Mouse (Mus musculus) adrenal gland, postnatal 4 days (tissue): ENCODE results near the gene Slc43a3. TPM values are rescaled to one million over a fixed set of nuclear protein-coding genes. Genes with fewer than 3 reads are reported as not detected.

Experiments
- DNase-seq, 2 experiments: peaks; one replicate each; pipeline ENCODE4 v3.0.0; 2021 to 2022; ENCODE audit warnings: low spot score in 2 of 2, mixed read lengths in 2 of 2
- total RNA-seq, 2 experiments: library from RNA; stranded (reverse); gene quantifications; 2 replicates each; pipeline ENCODE4 v1.2.3; 2021

Slc43a3 gene
- total RNA-seq, 2 experiments from 2014 or later: 66.4 to 68.4 TPM

DNA sequence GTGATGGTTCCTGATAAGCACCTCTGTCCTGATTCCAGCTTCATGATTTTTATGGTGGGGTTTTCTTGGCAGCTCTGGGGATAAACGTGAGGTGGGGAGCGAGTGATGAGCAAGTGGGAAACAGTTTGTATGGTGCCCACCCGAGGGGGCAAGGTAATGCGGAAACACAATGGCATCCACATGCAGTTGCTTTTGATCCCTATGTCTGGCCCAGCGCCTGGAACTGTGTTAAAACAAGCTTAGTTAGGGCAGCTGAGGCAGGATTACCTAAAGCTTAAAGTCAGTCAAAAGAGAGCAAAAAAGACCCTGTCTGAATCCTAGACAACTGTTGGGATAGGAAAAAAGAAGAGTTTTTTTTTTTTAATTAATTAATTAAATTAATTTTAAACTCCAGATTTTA is 1.3 kb upstream of the Slc43a3 start:
- no peak for DNase-seq

DNA sequence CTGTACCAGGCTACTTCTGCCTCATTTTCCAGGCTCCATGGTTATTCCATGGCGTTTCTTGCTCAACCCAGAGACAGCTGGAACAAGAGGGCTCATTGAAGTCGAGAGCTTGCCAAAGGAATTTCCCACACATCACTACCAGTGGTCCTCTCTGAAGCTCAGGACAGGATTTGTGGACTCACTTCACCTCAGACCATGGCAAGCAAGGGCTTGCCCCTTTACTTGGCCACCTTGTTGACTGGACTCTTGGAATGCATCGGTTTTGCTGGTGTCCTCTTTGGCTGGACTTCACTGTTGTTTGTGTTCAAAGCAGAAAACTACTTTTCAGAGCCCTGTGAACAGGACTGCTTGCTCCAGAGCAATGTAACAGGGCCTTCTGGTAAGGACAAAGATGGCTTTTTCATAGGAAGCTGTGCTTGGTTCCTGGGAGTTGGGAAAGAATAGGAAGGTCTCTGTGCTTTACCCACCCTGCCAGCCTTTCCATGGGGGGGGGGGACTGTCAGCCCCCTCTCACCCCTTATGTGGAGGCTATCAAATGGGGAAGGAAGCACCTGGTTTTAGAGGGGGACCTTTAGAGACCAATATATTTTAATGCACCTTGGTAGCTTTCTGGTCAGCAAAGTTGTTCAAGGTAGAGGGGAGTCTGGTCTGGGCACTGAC is 1.2 kb downstream of the Slc43a3 start:
- no peak for DNase-seq

DNA sequence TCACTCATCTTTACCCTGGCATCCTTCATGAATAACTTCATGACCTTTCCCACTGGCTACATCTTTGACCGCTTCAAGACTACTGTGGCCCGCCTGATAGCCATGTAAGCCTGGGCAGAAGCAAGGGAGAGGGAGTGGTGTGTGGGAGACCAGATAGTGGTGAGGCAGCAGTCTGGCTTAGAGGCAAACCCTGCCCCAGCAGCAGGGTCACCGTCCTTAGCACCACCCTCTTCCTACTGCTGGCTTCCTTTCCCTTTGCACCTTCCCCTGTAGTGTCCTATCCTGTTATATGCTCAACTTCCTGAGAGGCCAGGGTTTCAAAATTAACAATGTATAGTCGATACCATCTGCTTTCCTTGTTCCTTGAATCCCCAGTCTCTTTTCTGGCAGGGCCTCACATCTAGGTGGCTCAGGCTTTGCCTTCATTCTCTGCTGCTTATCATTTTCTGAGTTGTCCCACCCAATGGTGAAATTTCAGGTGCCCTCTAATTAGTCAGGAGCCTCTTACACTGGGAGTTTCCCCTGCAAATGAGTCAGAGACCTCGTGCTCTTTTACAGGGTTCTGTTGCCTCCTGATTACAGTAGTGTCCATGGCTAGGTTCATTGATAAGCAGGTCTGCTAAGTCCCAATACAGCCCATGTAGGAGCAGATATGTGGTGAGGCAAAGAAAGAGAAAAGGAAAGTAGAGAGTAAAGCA is 2.0 kb downstream of the Slc43a3 start:
- no peak for DNase-seq

DNA sequence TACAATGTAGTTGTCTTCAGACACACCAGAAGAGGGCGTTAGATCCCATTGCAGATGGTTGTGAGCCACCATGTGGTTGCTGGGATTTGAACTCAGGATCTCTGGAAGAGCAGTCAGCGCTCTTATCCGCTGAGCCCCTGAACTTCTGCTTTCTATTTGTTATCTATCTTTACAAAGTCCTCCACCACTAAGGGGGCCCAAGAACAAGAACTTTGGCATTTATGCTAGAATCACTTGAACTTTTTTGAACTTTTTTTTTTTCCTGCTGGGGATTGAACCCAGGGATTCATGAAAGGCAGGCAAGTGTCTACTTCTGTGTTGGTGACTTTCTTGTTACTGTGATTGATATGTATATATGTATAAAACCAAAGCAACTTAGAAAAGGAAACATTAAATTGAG is 2.9 kb downstream of the Slc43a3 start:
- DNase-seq: no peak

DNA sequence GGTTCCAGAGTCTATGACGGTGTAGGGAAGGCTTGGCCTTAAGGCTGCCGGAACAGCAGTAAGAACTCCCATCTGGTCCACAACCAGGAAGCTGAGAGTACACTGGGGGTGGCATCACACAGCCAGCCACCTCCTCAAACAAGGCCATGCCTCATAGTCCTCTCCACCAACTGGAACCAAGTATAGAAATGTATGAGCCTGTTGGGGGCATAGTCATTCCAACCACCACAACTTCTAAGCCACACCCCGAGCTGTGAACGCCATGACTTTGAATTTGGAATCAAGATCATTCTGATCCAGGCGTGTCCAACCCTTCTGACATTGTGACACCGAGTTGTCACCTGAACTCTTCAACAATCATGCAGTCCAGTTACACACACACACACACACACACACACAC is 3.3 kb downstream of the Slc43a3 start:
- DNase-seq: no peak

DNA sequence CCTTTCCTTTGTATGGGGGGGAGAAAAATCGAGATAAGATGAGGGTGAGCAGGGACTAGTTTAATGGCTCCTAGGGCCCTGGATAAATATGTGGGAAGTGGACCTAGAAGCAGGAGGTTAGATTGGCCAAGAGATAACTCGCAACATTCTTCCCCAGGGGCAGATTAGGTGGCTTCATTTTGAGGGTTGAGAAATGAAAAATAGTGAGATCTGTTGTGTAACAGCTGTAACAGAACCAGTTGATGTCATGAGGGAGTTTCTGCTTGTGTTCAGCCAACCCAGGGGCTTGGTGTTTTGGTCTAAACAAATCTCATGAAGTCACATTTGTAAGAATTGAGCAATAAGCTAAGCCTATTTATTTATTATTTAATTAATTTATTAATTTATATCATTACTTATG is 5.0 kb downstream of the Slc43a3 start:
- no peak for DNase-seq

DNA sequence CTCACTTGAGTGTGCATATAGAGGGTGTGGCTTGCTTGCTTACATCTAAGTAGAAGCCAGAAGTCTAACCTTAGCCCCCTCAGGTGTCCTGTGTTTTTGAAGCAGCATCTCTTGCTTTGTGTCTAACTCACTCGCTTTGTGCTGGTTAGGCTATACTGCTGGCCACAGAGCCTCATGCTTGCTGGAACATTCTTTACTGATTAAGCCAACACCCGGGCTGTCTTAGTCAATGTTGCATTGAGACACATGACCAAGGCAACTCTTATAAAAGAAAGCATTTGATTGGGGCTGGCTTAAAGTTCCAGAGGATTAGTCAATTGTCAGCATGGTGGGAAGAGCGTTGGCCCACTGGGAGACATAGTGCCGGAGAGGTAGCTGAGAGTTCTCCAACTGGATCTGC is 5.4 kb downstream of the Slc43a3 start:
- no peak for DNase-seq

DNA sequence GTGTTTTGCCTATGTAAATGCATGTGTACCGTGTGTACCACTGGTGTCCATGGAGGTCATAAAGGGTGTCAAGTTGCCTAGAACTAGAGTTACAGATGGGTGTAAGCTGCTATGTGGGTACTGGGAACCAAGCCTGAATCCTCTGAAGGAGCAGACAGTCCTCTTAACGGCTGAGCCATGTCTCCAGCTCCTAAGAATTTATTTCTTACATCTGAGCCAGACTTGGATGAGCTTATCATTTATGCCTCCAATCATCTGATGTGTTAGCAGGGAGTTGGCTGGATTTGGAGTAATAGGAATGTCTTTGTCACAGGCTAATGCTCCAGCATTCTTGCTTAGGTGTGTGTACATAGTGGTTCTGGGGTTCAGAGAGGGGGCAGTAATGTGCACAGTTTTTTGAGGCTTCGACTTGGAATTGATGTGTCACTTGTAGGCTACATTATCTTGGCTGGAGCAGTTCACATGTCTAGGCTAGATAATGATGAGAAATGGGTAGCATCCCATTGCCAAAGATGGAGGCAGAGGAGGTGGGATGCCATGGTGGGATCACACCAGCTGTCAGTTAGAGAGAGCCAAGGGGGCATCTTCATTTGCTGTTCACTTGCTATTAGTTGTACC is 10.9 kb downstream of the Slc43a3 start:
- no peak for DNase-seq

DNA sequence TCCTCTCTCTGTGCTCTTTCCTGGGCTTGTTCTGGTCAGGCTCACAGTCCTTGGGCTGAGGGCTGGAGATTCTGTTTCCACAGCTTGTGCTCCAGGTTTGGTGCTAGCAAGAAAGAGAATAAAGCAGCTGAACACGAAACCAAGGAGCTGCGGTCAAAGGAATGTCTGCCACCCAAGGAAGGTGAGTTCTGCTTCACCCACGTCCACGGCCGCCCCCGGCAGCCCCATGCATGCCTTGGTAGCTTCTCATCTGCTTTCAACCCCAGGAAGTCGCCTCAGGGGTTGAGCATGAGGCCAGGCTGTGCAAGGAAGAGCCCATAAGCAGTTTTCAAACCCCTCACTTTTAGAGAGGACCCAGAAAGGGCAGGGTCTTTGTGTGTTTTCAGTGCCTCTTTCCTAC is 11.9 kb downstream of the Slc43a3 start:
- no peak for DNase-seq

DNA sequence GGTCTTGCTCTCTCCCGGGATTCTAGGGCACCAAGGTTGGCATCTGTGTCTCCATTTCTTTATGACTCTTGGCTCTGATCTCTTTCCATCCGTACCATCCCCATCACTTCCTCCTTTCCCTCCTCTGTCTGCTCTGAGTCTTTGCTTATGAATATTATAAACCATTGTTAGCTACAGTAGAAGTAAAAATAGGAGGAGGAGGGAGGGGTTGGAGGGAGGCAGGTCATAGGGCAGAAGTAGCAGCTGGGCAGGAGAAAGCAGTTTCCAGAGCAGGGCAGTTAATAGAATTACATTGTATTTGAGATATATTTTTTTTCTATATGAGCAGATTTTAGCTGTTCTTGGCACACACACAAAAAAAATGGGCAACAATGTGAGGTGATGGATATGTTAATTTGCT is 12.3 kb downstream of the Slc43a3 start:
- no peak for DNase-seq

DNA sequence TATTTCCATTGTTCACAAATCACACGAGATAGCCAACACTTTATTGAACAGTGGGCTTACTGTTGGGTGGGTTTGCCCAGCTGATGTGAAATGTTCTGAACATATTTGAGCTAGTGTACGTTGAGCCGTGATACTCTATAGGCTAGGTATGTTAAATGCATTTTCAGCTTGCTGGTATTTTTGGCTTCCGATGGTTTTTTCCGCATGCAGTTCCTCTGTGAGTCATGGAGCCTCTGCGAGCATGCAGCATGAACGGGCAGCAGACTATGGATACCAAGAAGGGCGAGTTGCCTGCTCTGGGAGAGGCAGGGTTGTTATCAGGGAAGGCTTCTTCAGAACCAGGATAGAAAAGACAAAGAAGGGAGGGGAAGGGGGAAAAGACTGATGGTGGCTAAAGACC is 14.6 kb downstream of the Slc43a3 start:
- DNase-seq: no peak

DNA sequence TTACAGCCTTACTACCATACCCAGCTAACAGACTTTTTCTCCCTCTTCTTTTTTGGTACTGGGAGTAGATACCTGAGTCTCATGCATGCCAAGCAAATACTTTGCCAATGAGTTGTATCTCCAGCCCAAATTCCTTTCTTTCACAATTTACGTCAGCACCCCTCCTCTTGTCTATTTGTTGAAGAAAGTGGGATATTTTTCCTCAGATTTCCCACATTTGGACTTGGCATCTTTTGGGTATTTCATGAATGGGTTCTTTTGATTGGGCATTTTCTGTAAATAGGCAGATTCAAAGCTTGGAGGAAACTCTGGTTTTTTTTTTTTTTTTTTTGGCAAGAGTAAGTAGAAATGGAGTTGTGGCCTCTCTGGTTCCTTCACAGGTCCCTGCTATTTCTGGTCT is 15.9 kb downstream of the Slc43a3 start:
- no peak for DNase-seq

DNA sequence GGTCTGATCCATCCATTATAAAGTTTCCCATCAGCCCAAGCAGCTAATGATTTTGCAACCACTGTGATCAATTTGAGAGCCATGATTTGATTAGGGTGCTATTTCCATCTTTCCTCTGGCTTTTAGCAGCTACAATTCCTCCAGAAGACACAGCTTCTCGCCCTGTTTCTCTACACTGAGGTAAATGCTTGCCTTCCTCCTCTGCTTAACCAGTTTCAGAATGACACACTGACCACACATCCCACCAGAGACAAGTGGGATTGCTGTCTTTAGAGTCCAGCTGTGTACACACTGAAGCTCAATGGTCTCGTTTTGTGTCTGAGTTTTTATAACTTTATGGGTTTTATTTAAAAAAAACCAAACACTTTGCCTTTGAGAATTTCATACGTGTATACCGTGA is 16.3 kb downstream of the Slc43a3 start:
- DNase-seq: no peak

DNA sequence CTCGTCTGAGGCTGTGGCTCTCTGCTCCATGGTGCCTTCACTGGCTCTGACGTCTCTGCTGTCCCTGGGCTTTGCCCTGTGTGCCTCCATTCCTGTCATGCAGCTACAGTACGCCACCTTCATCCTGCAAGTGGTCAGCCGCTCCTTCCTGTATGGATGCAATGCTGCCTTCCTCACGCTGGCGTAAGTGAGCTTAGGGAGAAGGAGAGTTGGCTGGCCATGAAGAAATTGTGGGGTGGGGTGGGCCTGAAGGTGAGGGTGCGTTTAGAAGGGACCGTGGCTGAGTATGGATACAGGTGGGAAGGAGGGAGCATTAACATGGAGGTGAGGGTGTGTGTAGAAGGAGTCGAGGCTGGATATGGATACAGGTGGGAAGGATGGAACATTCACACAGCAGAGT is 19.1 kb downstream of the Slc43a3 start:
- DNase-seq: no peak

DNA sequence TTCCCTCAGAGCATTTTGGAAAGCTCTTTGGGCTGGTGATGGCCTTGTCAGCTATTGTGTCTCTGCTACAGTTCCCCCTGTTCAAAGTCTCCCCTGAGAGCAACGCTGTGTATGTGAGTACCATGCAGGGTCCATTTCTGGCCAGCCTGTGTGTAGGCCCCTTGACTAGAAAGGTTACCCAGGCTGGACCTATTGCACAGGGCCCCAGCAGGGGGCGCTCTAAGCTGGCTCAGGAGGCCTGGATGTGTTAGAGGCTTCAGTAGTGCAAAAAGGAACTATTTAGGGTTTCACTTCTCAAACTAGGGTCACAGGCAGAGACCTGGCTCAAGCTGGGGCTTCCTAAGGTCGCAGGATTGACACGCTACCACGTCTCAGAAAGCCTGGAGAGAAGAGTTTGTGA is 19.9 kb downstream of the Slc43a3 start:
- peak; percentile 29 to 41 for DNase-seq

DNA sequence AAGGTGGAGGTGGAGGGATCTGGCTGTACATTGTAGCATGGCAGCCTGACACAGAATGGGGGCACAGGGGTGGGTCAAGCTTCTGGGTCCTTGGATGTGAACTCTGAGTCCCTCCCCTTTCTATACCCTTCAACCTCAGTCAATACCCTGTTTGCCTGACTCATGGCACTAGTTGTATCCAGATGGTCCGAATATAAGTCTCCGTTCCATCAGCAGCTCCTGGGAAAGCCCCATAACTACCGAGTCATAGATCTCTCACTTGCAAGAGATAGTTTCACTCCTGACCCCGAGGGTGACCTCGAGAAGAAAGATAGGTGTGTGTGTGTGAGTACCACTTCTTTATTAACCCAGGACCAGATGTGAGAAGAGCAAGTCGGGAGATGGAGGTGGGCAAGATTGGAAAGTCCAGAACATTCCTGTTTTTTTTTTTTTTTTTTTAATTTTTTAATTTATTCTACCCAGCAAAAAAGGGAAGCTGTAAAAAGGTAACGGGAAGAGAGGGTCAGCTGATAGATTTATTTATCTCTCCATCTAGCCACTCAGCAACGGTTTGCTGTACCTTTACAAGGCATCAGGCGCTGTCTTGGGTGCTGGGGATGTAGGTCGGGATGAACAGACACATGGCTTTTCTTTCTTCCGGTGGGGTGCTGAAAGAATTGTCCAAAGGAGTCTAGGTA is 22.3 kb downstream of the Slc43a3 start:
- DNase-seq: no peak

DNA sequence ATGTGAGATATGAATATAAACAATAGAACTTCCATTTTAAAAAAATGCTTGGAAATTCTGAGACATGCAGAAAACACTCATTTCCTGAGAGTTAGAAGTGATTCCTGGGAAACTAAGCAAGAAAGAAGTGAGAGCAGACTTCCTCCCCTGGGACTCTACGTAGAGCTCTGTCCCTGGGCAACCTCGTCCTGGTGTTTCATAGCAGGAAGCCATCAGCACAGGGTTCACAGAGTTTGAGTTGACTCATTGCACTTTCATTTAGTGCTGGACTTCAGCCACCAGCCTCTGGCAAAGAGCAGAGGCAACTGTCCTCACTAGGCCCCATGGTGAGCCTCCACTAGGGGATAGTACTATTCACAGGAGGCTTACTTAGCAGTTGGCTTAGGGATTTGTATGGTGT is 24.9 kb downstream of the Slc43a3 start:
- no peak for DNase-seq

DNA sequence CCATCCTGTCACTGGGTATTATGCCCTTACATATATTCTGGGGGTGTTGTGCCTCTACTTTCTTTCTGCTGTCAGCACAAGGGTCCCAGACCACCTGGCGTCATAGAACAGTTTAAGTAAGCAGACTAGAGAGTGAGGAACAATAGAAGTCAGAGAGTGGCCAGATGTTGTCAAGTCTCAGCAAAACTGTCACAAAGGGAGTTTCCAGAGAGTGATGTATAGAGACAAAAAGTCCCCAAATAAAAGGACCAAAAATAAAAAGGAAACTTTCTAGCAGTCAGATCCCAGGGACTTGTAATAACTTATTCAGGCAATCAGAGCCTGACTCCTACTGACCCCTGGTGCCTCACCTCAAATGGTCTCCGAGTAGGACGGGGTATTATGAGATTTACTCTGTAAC is 25.5 kb downstream of the Slc43a3 start:
- DNase-seq: no peak

DNA sequence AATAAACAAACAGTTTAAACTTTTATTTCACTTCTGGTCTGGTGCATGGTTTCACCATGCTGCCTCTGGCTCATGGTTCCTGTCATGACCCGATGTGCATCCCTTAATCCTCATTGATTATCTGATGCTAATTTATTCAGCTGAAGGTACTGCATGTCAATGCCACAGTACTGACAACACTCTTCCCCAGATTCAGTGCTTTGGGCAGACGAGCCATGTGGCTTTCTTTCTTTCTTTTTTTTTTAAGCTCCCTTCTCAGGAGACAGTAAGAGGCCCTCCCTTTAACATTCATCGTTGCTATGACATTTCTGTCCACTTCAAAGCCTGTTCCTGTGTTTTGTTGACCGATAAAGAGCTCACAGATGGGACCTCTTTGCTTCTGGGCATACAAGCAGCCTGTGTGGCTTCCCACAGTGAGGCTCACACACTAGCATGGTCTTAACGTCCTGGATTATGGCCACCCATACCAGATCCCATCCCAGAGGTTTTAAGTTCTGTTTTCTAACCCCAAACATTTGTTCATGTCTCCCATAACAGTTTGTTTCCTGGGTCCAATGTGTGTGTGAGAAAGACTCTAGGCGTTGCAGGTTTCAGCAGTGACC is 26.6 kb downstream of the Slc43a3 start:
- DNase-seq: no peak

DNA sequence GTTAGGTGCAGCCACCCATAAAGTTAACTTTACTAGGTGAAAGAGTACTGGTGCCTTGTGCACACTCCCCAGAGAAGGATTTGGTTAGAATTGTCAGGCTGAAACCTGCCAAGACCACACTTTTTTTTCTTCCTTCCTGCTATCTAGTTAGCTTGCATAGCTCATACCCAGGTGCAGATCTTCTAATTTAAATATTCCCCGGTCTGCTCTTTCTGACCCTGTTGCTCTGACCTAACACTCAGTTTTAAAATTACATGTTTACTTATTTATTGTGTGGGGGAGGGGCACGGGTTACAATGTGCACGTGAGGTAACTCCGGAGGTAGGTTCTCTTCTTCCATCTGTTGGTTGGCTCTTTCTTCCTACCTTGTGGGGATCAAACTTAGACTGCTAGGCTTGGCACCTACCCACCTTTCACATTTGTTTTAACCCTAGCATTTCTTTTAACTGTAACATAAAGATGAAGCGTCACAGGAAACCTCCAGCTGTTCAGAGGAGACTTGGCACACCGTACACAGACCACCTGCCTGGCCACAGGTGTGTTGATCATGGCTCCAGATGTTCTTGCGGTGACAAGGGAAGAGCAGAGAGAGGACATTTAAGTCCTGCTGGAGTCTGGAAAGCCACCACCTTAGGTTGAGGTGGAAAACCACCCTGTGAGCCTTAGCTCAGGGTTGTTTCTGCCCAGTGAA is 27.9 kb downstream of the Slc43a3 start:
- no peak for DNase-seq

DNA sequence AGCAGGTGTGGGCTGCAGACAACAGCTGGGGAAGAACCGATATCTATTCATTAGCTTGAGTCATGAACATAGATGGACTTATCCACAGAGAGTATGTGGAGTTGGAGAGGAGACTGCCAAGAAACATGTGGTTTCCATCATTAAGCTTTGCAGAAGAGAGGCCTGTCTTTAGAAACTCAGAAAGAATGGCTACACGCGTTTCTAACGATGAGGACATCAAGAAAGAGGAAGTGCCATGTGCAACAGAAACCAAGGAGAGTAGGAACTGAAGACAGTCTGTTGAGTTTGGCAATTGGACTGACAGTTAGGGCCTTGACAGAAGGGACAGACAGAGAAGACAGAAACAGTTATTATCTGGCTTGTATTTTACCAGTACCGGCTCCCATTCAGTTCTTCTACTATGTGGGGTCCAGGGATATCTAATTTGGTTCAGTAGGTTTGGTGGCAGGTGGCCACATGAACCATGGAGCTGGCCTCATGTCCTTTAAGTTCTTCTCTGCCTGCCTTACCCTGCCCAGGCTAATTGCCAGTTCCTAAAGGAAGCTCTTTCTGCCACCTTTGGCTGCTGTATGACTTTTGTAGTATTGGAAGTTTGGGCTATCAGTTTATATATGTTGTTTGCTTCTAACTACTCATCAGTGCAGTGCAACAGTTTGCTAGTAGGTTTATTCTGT is 31.1 kb downstream of the Slc43a3 start:
- DNase-seq: no peak
